Mouse (Mus musculus) liver, embryonic 14.5 days (tissue): Measurements from ENCODE around the gene Eif2b5. TPM values are rescaled to one million over a fixed set of nuclear protein-coding genes. Genes with fewer than 3 reads are reported as not detected.
"Not testable (repeated sequence)": the region's sequence is repeated elsewhere in the genome, so short reads cannot be mapped to it uniquely, and the experiment has no call there.

Experiments used
- ATAC-seq: fragments of 200-750 bp; cut with Nextera tagmentation; 2 replicates; pipeline ENCODE4 v1.8.0; 2017; ENCODE audit warnings: moderate number of reproducible peaks, mild to moderate bottlenecking, moderate library complexity; ENCODE audit not compliant: insufficient read depth
- DNase-seq, 3 experiments: peaks; one replicate each; pipeline ENCODE4 v3.0.0-alpha.2; 2012 to 2013; ENCODE audit warnings: low read depth in 3 of 3, low spot score in 3 of 3
- H3K27ac ChIP-seq: fragments of 300-500 bp; sonication (generic); 2 replicates; pipeline ENCODE4 v1.5.1; 2014; ENCODE audit warnings: moderate library complexity, mild to moderate bottlenecking, control low read depth, inconsistent platforms
- H3K27me3 ChIP-seq: fragments of 300-500 bp; sonication (generic); 2 replicates; pipeline ENCODE4 v1.6.1; 2014; ENCODE audit warnings: mild to moderate bottlenecking, low read length, moderate library complexity; ENCODE audit not compliant: control insufficient read depth, insufficient read depth
- H3K36me3 ChIP-seq: fragments of 300-500 bp; sonication (generic); replicated peaks from 2 replicates; pipeline ENCODE4 v1.6.1; 2014; ENCODE audit warnings: low read depth; ENCODE audit not compliant: control insufficient read depth, insufficient read depth
- H3K4me1 ChIP-seq, 2 experiments: fragments of 200-500 bp in 1 of 2; fragments of 300-500 bp in 1 of 2; sonication (generic) in 1 of 2; replicated peaks; 2 replicates each; pipeline ENCODE4 v1.6.1; 2012 to 2014; ENCODE audit warnings: antibody characterized with exemption in 1 of 2, inconsistent platforms in 1 of 2, low read length in 1 of 2; ENCODE audit not compliant: control insufficient read depth in 2 of 2, insufficient read depth in 2 of 2
- H3K4me2 ChIP-seq: fragments of 300-500 bp; sonication (generic); 2 replicates; pipeline ENCODE4 v1.6.1; 2014; ENCODE audit warnings: low read depth, mild to moderate bottlenecking, control low read depth, moderate library complexity
- H3K4me3 ChIP-seq, 2 experiments: fragments of 200-500 bp in 1 of 2; fragments of 300-500 bp in 1 of 2; sonication (generic) in 1 of 2; 2 replicates each; pipeline ENCODE4 v1.5.1; 2012 to 2014; ENCODE audit warnings: low read depth in 2 of 2, low read length in 2 of 2, mild to moderate bottlenecking in 2 of 2, control low read depth in 1 of 2, inconsistent platforms in 1 of 2, moderate library complexity in 1 of 2; ENCODE audit not compliant: insufficient read depth in 1 of 2
- H3K9ac ChIP-seq: fragments of 300-500 bp; sonication (generic); replicated peaks from 2 replicates; pipeline ENCODE4 v1.6.1; 2014; ENCODE audit warnings: mild to moderate bottlenecking, control low read depth, moderate library complexity
- H3K9me3 ChIP-seq: fragments of 300-500 bp; sonication (generic); 2 replicates; pipeline ENCODE4 v1.6.1; 2016; ENCODE audit warnings: low read length, mixed read lengths; ENCODE audit not compliant: control insufficient read depth
- CTCF ChIP-seq: IDR thresholded peaks from 2 replicates; pipeline ENCODE4 v1.5.1; 2016; ENCODE audit warnings: antibody characterized with exemption, low read depth, control low read depth
- EP300 ChIP-seq: IDR thresholded peaks from 2 replicates; pipeline ENCODE4 v1.6.1; 2016; ENCODE audit warnings: antibody characterized with exemption, low read depth
- WGBS: fragments of 180-500 bp; shearing (Covaris S2); extraction: QIAGEN DNeasy Blood & Tissue Kit; methylation state at CpG from one replicate; pipeline ENCODE4 v1.1.7; 2014; ENCODE audit not compliant: insufficient replicate concordance; 5-methylcytosine and 5-hydroxymethylcytosine counted together
- polyA plus RNA-seq, 2 experiments: library from polyadenylated mRNA; depleted of rRNA in 1 of 2; stranded (reverse) in 1 of 2; unstranded in 1 of 2; fragments of >200 nt; fragmentation: Nextera tagmentation in 1 of 2; extraction: Ambion mirVana in 1 of 2; gene quantifications; 2 replicates each; pipeline versions ENCODE4 v1.2.1 to v1.2.3; 2012 to 2014

Eif2b5 gene
- polyA plus RNA-seq, 2 experiments, result 23.3 to 39.0 TPM

GRCm38 (mm10) chr16:20475335-20475734 lies 23.3 kb upstream of the Eif2b5 start:
- TF ChIP-seq EP300, result no peak
- TF ChIP-seq CTCF, result no peak

GRCm38 (mm10) chr16:20476857-20477256 lies 21.8 kb upstream of the Eif2b5 start:
- 27% methylated on average over 1 of the region's 1 CpGs for WGBS
- Histone ChIP-seq H3K36me3 (no peaks in the 10 kb centered on the region), H3K4me3 (no peak overlapping the region), H3K27ac (no peak overlapping the region), H3K27me3 (no peaks in the 10 kb centered on the region), H3K9me3 (no peaks in the 10 kb centered on the region), H3K4me1 (peaks cover 0 to 4% of the 10 kb centered on the region in 2 experiments; a peak in 1 of 4 replicates), H3K4me2 (no peak overlapping the region), H3K9ac (no peak overlapping the region)
- no peak for TF ChIP-seq CTCF
- no peak for TF ChIP-seq EP300
- DNase-seq (no peak), ATAC-seq (no peak)

More at GRCm38 (mm10) chr16:20475335-20475734, 23.3 kb upstream of the Eif2b5 start:
- H3K36me3 ChIP-seq, result no peaks in the 10 kb centered on the region
- H3K9ac ChIP-seq, result no peak overlapping the region
- H3K4me3 ChIP-seq, result no peak overlapping the region
- no peaks in the 10 kb centered on the region for H3K27me3 ChIP-seq
- H3K4me2 ChIP-seq, result no peak overlapping the region
- no peak for ATAC-seq
- no peak overlapping the region for H3K27ac ChIP-seq
- no peak for DNase-seq
- no peaks in the 10 kb centered on the region for H3K9me3 ChIP-seq
- peaks cover 0 to 4% of the 10 kb centered on the region in 2 experiments; a peak in 1 of 4 replicates for H3K4me1 ChIP-seq
- WGBS, result 73% methylated on average over 1 of the region's 1 CpGs

GRCm38 (mm10) chr16:20477270-20477669 lies 21.3 kb upstream of the Eif2b5 start:
- ATAC-seq (no peak), DNase-seq (no peak)
- Histone ChIP-seq H3K36me3 (no peaks in the 10 kb centered on the region), H3K27me3 (no peaks in the 10 kb centered on the region), H3K4me1 (peaks cover 0 to 4% of the 10 kb centered on the region in 2 experiments; a peak in 1 of 4 replicates), H3K4me2 (no peak overlapping the region), H3K4me3 (no peak overlapping the region), H3K9ac (no peak overlapping the region), H3K9me3 (no peaks in the 10 kb centered on the region), H3K27ac (no peak overlapping the region)
- no peak for TF ChIP-seq EP300
- TF ChIP-seq CTCF, result no peak
- WGBS, result 51% methylated on average over 3 of the region's 3 CpGs

GRCm38 (mm10) chr16:20478504-20478903 lies 20.1 kb upstream of the Eif2b5 start:
- Histone ChIP-seq H3K27ac (no peak overlapping the region), H3K9me3 (no peaks in the 10 kb centered on the region), H3K4me1 (peaks cover 0 to 4% of the 10 kb centered on the region in 2 experiments; a peak in 1 of 4 replicates), H3K36me3 (no peaks in the 10 kb centered on the region), H3K27me3 (no peaks in the 10 kb centered on the region), H3K9ac (no peak overlapping the region), H3K4me3 (no peak overlapping the region), H3K4me2 (no peak overlapping the region)
- 76% methylated on average over 2 of the region's 2 CpGs for WGBS
- TF ChIP-seq EP300, result no peak
- DNase-seq (no peak), ATAC-seq (no peak)

- not testable (repeated sequence) for H3K36me3 ChIP-seq, DNase-seq, H3K9ac ChIP-seq, ATAC-seq, H3K27ac ChIP-seq, H3K27me3 ChIP-seq, H3K4me3 ChIP-seq, H3K4me1 ChIP-seq, H3K9me3 ChIP-seq, H3K4me2 ChIP-seq
- 75% methylated on average over 12 of the region's 12 CpGs for WGBS
Observed at GRCm38 (mm10) chr16:20479026-20479760, 19.4 kb upstream of the Eif2b5 start.
